Mouse (Mus musculus): ENCODE results near the gene Wipf3. TPM values are rescaled to one million over a fixed set of nuclear protein-coding genes. Genes with fewer than 3 reads are reported as not detected.

Gene Wipf3
- polyA plus RNA-seq, 1 experiment from 2014 or later: 0.08 TPM

DNA sequence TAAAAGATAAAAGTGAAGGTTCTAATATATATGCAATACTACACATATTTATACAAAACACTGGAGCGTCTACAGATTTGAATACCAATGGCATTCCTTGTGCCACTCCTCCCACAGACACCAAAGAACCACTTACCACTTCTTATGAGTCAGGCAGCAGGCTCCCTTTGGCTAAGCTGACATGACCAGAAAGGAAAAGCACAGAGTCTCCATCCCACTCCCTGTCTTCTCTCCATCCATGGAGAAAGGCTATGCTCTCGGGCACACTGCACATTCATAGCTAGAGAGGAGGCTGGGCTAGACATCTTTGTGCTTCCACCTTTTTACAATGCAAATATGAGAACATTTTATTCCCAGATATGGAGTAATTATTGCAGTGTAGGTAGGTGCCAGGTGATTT, 27.9 kb upstream of the Wipf3 start:
- no peak for DNase-seq
- 56% methylated on average over 2 of the region's 2 CpGs for WGBS (ENCODE audit: insufficient replicate concordance)

DNA sequence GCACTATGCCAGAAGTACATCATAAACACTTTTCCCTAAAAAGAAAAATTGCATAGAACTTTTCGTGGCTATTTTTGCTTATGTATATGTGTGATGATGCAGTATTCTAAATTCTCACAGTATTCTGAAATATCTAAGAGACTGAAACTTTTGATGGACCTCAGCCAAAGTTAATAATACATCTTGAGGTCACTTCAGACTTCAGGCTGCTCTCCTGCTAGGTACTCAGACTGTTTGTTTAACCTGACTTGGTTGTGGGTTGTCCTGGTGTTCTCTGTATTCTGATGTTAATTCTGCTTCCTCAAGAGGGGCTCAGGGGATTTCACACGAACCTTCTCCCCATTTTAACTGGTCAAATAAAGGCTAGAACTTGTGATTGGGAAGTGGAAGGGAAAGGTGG, 24.5 kb upstream of the Wipf3 start:
- H3K4me1 ChIP-seq (replicated peaks): no peaks in the 10 kb centered on the region
- 35% methylated on average over 2 of the region's 2 CpGs for WGBS (ENCODE audit: insufficient replicate concordance)
- DNase-seq (no peak), ATAC-seq (ENCODE audit: low read depth) (no peak)
- H3K9me3 ChIP-seq (replicated peaks): no peaks in the 10 kb centered on the region
- no peak overlapping the region for H3K9ac ChIP-seq
- H3K4me3 ChIP-seq (replicated peaks): no peak overlapping the region
- H3K27me3 ChIP-seq: no peaks in the 10 kb centered on the region
- no peak overlapping the region for H3K27ac ChIP-seq
- H3K4me2 ChIP-seq: no peak overlapping the region
- H3K36me3 ChIP-seq: no peaks in the 10 kb centered on the region

More for the DNA sequence above, 27.9 kb upstream of the Wipf3 start:
- Histone ChIP-seq H3K9me3 (replicated peaks) (no peaks in the 10 kb centered on the region), H3K36me3 (no peaks in the 10 kb centered on the region), H3K9ac (no peak overlapping the region), H3K4me2 (no peak overlapping the region), H3K4me3 (replicated peaks) (no peak overlapping the region), H3K27ac (no peak overlapping the region), H3K4me1 (replicated peaks) (no peaks in the 10 kb centered on the region), H3K27me3 (no peaks in the 10 kb centered on the region)
- ATAC-seq (ENCODE audit: low read depth): no peak

DNA sequence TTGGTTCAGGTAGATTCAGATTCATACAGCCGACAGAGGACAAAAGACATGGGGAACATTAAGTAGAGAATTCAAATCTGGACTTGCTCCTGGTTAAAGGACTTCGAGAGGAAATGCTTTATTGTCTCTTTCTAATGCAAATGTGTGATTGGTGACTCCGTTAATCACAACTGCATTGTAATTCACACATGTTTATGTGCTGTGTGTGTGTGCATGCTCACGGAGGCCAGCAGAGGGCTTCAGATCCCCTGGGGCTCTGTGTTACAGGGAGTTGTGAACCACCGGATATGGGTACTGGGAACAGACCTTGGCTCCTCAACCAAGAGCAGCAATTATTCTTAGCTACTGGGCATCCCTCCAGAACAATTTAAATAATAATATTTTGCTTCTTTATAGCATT, 23.3 kb upstream of the Wipf3 start:
- WGBS (ENCODE audit: insufficient replicate concordance): 72% methylated on average over 5 of the region's 5 CpGs
- no peaks in the 10 kb centered on the region for H3K4me1 ChIP-seq (replicated peaks)
- DNase-seq (no peak), ATAC-seq (ENCODE audit: low read depth) (no peak)
- no peak overlapping the region for H3K4me3 ChIP-seq (replicated peaks)
- no peak overlapping the region for H3K27ac ChIP-seq
- no peaks in the 10 kb centered on the region for H3K36me3 ChIP-seq
- no peaks in the 10 kb centered on the region for H3K27me3 ChIP-seq
- no peaks in the 10 kb centered on the region for H3K9me3 ChIP-seq (replicated peaks)
- H3K9ac ChIP-seq: no peak overlapping the region
- H3K4me2 ChIP-seq: no peak overlapping the region

DNA sequence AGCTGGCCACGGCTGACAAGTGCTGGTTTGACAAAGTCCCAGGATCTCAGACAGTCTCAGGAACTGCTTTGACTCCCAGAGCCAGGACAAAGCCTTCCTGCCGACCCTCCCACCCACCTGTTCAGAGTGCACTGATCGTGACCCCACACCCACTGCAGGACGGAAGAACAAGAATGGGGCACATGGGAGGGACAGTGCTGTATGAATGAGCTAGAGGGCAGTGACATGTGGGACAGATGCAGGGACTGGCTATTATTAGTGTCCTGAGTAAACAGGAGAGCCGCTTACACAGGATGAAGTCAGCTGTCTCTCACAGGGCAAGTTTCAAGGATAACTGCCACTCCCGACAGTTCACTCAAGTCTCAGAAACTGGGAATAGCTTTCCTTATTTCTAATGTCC, 20.1 kb upstream of the Wipf3 start:
- no peak overlapping the region for H3K27ac ChIP-seq
- no peak overlapping the region for H3K9ac ChIP-seq
- no peaks in the 10 kb centered on the region for H3K4me1 ChIP-seq (replicated peaks)
- DNase-seq (no peak), ATAC-seq (ENCODE audit: low read depth) (no peak)
- 48% methylated on average over 6 of the region's 6 CpGs for WGBS (ENCODE audit: insufficient replicate concordance)
- H3K27me3 ChIP-seq: no peaks in the 10 kb centered on the region
- H3K4me3 ChIP-seq (replicated peaks): no peak overlapping the region
- H3K36me3 ChIP-seq: no peaks in the 10 kb centered on the region
- H3K9me3 ChIP-seq (replicated peaks): no peaks in the 10 kb centered on the region
- H3K4me2 ChIP-seq: no peak overlapping the region

DNA sequence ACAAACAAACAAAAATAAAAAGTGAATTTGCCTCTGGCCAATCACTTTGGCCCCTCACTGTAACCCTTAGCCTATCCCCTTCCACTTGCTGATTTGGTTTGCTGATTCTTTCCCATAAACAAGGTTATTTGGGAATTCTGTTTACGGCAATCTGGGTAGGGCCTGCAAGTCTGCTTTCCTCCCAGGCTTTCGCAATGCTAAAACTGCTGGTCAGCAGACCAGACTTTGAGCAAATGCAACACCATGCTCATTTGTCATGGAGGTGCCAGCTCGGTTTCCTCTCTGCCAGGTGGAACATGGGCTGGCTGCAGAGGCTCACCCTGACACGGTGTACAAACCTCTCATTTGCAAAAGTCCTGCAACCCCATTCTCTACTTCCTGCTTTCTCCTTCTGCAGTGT, 19.0 kb upstream of the Wipf3 start:
- H3K4me3 ChIP-seq (replicated peaks): no peak overlapping the region
- no peak overlapping the region for H3K27ac ChIP-seq
- ATAC-seq (ENCODE audit: low read depth): no peak
- no peaks in the 10 kb centered on the region for H3K27me3 ChIP-seq
- no peaks in the 10 kb centered on the region for H3K9me3 ChIP-seq (replicated peaks)
- H3K9ac ChIP-seq: no peak overlapping the region
- H3K4me2 ChIP-seq: no peak overlapping the region
- WGBS (ENCODE audit: insufficient replicate concordance): 47% methylated on average over 4 of the region's 4 CpGs
- H3K4me1 ChIP-seq (replicated peaks): no peaks in the 10 kb centered on the region
- DNase-seq: no peak
- no peaks in the 10 kb centered on the region for H3K36me3 ChIP-seq

DNA sequence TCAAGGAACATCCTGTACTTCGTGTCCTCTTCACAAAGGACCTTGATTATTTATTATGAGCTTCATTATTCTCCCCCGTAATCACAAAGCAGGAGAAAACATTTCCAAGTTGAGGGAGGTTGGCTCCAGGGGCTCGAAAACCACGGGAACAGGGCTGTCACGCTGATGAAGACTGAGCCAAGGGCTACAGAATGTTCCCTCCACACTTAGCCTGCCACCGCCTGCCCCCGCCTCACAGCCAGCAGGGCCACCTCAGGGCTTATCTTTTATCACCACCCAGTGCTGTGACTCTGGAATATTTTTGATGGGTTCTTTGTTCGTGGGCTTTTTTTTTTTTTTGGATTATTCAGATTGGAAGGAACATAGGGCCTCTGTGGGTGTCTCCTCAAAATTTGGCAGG, 17.8 kb upstream of the Wipf3 start:
- Histone ChIP-seq H3K4me3 (replicated peaks) (no peak overlapping the region), H3K9me3 (replicated peaks) (no peaks in the 10 kb centered on the region), H3K9ac (no peak overlapping the region), H3K27ac (no peak overlapping the region), H3K27me3 (no peaks in the 10 kb centered on the region), H3K4me2 (no peak overlapping the region), H3K4me1 (replicated peaks) (no peaks in the 10 kb centered on the region), H3K36me3 (no peaks in the 10 kb centered on the region)
- ATAC-seq (ENCODE audit: low read depth): no peak
- no peak for DNase-seq
- 38% methylated on average over 8 of the region's 8 CpGs for WGBS (ENCODE audit: insufficient replicate concordance)

DNA sequence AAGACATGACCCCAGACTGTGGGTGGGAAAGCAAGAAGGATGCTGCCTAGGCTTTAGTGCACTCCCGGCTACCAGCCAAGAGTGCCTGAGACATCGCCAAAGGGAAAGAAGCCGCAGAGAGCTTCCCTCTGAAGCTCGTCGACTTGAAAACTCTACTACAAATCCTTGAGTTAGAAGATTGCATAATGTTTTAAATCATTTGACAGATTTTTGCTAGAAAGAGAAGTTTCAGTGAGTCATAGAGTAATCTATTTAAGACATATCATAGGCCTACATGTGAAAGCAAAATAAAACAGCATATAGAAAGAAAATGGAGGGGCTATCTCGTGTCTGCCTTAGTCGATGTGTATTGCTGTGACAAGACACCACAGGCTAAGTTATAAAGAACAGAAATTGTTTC, 16.5 kb upstream of the Wipf3 start:
- no peaks in the 10 kb centered on the region for H3K36me3 ChIP-seq
- DNase-seq (no peak), ATAC-seq (ENCODE audit: low read depth) (no peak)
- H3K9ac ChIP-seq: no peak overlapping the region
- no peak overlapping the region for H3K4me3 ChIP-seq (replicated peaks)
- H3K27ac ChIP-seq: no peak overlapping the region
- no peaks in the 10 kb centered on the region for H3K4me1 ChIP-seq (replicated peaks)
- H3K9me3 ChIP-seq (replicated peaks): no peaks in the 10 kb centered on the region
- H3K27me3 ChIP-seq: no peaks in the 10 kb centered on the region
- H3K4me2 ChIP-seq: no peak overlapping the region
- 73% methylated on average over 7 of the region's 7 CpGs for WGBS (ENCODE audit: insufficient replicate concordance)

DNA sequence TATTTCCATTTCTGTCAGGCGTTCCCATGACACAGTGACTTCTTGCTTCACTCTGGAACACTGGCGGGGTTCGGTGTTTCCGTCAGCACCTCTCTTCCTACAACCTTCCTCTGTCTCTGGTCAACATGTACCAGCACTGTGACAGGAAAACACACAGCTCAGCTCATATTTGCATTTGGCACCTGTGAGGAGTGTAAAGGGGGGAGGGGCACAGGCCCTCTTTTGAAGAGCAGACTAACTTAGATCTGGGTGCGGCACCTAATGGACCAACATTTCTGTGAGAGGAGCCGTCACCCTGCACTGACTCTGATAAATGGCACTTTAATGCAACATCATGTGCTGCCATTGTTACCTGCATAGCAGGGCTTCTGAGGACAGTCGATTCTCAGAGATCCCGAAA, 4.2 kb upstream of the Wipf3 start:
- H3K4me1 ChIP-seq (replicated peaks): peaks cover 5% of the 10 kb centered on the region; the same call in 1 of the 2 replicates
- no peak overlapping the region for H3K4me2 ChIP-seq
- H3K27ac ChIP-seq: no peak overlapping the region
- H3K36me3 ChIP-seq: no peaks in the 10 kb centered on the region
- H3K4me3 ChIP-seq (replicated peaks): no peak overlapping the region
- peaks cover 31% of the 10 kb centered on the region for H3K27me3 ChIP-seq
- ATAC-seq (ENCODE audit: low read depth): no peak
- H3K9me3 ChIP-seq (replicated peaks): no peaks in the 10 kb centered on the region
- H3K9ac ChIP-seq: no peak overlapping the region
- DNase-seq: no peak
- WGBS (ENCODE audit: insufficient replicate concordance): 70% methylated on average over 8 of the region's 8 CpGs

DNA sequence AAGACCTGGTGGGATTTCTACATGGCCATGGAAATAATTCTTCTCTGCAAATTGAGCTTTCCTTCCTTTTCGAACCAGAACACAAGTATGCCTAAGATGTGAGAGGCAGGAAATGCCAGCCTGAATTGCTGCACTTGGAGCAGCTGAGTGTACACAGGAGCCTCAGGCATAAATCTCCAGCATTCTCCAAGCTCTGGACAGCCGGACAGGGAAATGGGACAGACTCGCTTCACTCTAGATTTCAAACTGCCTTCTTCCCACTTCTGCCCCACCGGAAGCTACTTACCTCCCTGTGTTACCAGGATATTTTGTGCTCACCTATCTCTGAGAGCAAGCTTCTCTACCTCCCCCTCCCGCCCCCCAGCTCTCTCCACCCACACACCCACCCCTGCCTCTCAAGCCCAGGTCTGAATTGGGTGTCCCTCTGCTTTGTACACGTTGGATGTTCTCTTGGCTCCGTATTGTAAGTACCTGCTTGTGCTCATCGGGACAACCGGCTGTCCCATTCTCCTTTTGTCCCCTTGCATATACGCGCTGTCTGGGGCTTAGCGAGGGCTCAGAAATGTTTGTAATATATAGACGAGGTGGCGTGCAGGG, 455 bp upstream of the Wipf3 start:
- Histone ChIP-seq H3K9ac (no peak overlapping the region), H3K27ac (no peak overlapping the region), H3K9me3 (replicated peaks) (no peaks in the 10 kb centered on the region), H3K4me1 (replicated peaks) (peaks cover 6% of the 10 kb centered on the region; the same call in 1 of the 2 replicates), H3K36me3 (no peaks in the 10 kb centered on the region), H3K4me2 (peak overlapping the region; percentile 63), H3K4me3 (replicated peaks) (peak overlapping the region; percentile 49), H3K27me3 (peaks cover 46% of the 10 kb centered on the region)
- WGBS (ENCODE audit: insufficient replicate concordance): 6% methylated on average over 14 of the region's 14 CpGs
- DNase-seq: no peak
- no peak for ATAC-seq (ENCODE audit: low read depth)

DNA sequence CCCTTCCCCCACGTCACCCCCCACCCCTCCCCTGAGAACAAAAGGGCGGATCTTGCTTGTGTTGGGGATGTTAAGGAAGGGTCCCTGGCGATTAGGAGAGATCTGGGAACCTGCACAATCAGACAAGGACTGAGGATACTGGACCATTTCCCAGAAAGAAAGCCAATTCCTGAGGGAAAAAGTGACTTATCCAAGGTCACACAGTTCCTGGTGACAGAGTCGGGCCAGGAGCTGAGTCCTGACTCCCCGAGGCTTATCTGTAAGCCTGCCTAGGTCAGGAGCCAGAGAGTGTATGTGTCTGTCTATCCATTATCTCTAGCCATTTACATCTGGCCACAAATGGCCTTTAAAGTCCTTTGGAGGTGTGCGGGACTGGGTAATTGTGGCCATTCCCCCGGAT, 818 bp downstream of the Wipf3 start:
- peaks cover 46% of the 10 kb centered on the region for H3K27me3 ChIP-seq
- ATAC-seq (ENCODE audit: low read depth): no peak
- H3K4me2 ChIP-seq: peak overlapping the region; percentile 63
- DNase-seq: no peak
- no peak overlapping the region for H3K9ac ChIP-seq
- H3K4me3 ChIP-seq (replicated peaks): peak overlapping the region; percentile 49
- H3K36me3 ChIP-seq: no peaks in the 10 kb centered on the region
- no peaks in the 10 kb centered on the region for H3K9me3 ChIP-seq (replicated peaks)
- no peak overlapping the region for H3K27ac ChIP-seq
- peaks cover 6% of the 10 kb centered on the region; the same call in 1 of the 2 replicates for H3K4me1 ChIP-seq (replicated peaks)
- 17% methylated on average over 7 of the region's 7 CpGs for WGBS (ENCODE audit: insufficient replicate concordance)

DNA sequence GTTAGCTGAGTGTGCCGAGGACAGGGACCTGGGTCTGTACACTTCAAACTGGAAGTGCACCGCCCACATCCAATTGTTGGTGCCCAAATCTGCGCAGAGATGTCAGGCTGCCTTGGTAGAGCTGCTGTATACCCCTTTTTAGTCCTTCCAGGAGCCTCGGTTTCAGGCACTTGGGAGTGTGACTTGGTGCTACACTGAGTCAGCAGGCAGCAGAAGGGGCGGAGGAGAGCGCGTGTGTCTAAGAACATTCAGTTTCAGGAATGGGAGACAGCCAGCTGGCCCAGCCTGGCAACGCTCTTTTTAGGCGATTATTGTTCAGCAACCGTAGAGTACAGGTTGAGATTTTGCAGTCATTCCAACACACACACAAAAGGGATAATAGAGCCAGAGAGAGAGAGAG, 2.4 kb downstream of the Wipf3 start:
- no peak overlapping the region for H3K27ac ChIP-seq
- WGBS (ENCODE audit: insufficient replicate concordance): 69% methylated on average over 10 of the region's 10 CpGs
- ATAC-seq (ENCODE audit: low read depth) (no peak), DNase-seq (no peak)
- H3K9me3 ChIP-seq (replicated peaks): no peaks in the 10 kb centered on the region
- no peak overlapping the region for H3K4me2 ChIP-seq
- no peaks in the 10 kb centered on the region for H3K36me3 ChIP-seq
- H3K27me3 ChIP-seq: peaks cover 46% of the 10 kb centered on the region
- peaks cover 6% of the 10 kb centered on the region for H3K4me1 ChIP-seq (replicated peaks)
- H3K4me3 ChIP-seq (replicated peaks): no peak overlapping the region
- H3K9ac ChIP-seq: no peak overlapping the region

DNA sequence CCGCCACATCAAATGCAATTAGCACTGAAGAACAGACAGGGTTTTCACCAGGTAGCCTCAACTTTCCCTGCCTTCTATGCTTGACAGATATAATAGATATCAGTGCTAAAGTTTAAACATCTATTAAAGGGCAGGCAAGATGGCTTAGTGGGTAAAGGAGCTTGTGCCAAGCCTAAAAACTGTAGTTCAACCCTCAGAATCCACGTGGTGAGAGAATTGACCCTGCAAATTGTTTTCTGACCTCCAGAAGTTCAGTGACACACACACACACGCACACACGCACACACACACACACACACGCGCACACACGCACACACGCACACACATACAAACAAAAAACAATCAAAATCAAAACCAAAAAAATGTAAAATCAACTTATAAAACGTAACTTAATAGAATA, 2.8 kb downstream of the Wipf3 start:
- H3K4me1 ChIP-seq (replicated peaks): peaks cover 6% of the 10 kb centered on the region
- 72% methylated on average over 9 of the region's 9 CpGs for WGBS (ENCODE audit: insufficient replicate concordance)
- no peak overlapping the region for H3K27ac ChIP-seq
- no peak for ATAC-seq (ENCODE audit: low read depth)
- H3K9ac ChIP-seq: no peak overlapping the region
- no peak overlapping the region for H3K4me3 ChIP-seq (replicated peaks)
- H3K27me3 ChIP-seq: peaks cover 43% of the 10 kb centered on the region
- H3K36me3 ChIP-seq: no peaks in the 10 kb centered on the region
- no peak for DNase-seq
- H3K9me3 ChIP-seq (replicated peaks): no peaks in the 10 kb centered on the region
- no peak overlapping the region for H3K4me2 ChIP-seq
